Mouse (Mus musculus): ENCODE measurements around the gene Setd3. TPM values are rescaled to one million over a fixed set of nuclear protein-coding genes. Genes with fewer than 3 reads are reported as not detected.

Gene Setd3
- polyA plus RNA-seq, 1 experiment from 2014 or later, result 53.2 TPM

GRCm38 (mm10) chr12:108193878-108194277, 14.8 kb upstream of the Setd3 start:
- peaks cover 44% of the 10 kb centered on the region for H3K36me3 ChIP-seq (ENCODE audit: control insufficient read depth, insufficient read depth)
- no peak overlapping the region for H3K9ac ChIP-seq (ENCODE audit: low read depth, low read length)
- 92% methylated on average over 5 of the region's 5 CpGs for WGBS (ENCODE audit: insufficient replicate concordance)

GRCm38 (mm10) chr12:108187541-108188091, 8.5 kb upstream of the Setd3 start:
- H3K27ac ChIP-seq (ENCODE audit: low read length), result no peak overlapping the region
- no peak overlapping the region for H3K4me2 ChIP-seq (ENCODE audit: low read depth, low read length)
- H3K4me1 ChIP-seq (ENCODE audit: control insufficient read depth, low read depth, low read length), result no peaks in the 10 kb centered on the region
- no peak for ATAC-seq (ENCODE audit: low read depth)
- WGBS (ENCODE audit: insufficient replicate concordance), result 78% methylated on average over 6 of the region's 6 CpGs
- no peak overlapping the region for H3K9ac ChIP-seq (ENCODE audit: low read depth, low read length)
- peaks cover 40% of the 10 kb centered on the region for H3K36me3 ChIP-seq (ENCODE audit: control insufficient read depth, insufficient read depth)
- no peaks in the 10 kb centered on the region for H3K9me3 ChIP-seq (replicated peaks; ENCODE audit: control insufficient read depth, low read length)
- H3K4me3 ChIP-seq (ENCODE audit: low read depth, low read length), result no peak overlapping the region
- H3K27me3 ChIP-seq (ENCODE audit: control insufficient read depth, insufficient read depth, low read depth, low read length), result no peaks in the 10 kb centered on the region

More at GRCm38 (mm10) chr12:108193878-108194277, 14.8 kb upstream of the Setd3 start:
- H3K27me3 ChIP-seq (ENCODE audit: control insufficient read depth, insufficient read depth, low read depth, low read length), result no peaks in the 10 kb centered on the region
- H3K4me1 ChIP-seq (ENCODE audit: control insufficient read depth, low read depth, low read length), result no peaks in the 10 kb centered on the region
- no peaks in the 10 kb centered on the region for H3K9me3 ChIP-seq (replicated peaks; ENCODE audit: control insufficient read depth, low read length)
- no peak for ATAC-seq (ENCODE audit: low read depth)
- H3K4me3 ChIP-seq (ENCODE audit: low read depth, low read length), result no peak overlapping the region
- no peak overlapping the region for H3K27ac ChIP-seq (ENCODE audit: low read length)
- H3K4me2 ChIP-seq (ENCODE audit: low read depth, low read length), result no peak overlapping the region

GRCm38 (mm10) chr12:108181716-108182115, 2.6 kb upstream of the Setd3 start:
- H3K4me1 ChIP-seq (ENCODE audit: control insufficient read depth, low read depth, low read length), result peaks cover 17% of the 10 kb centered on the region
- H3K9ac ChIP-seq (ENCODE audit: low read depth, low read length), result no peak overlapping the region
- H3K9me3 ChIP-seq (replicated peaks; ENCODE audit: control insufficient read depth, low read length), result no peaks in the 10 kb centered on the region
- no peak overlapping the region for H3K4me2 ChIP-seq (ENCODE audit: low read depth, low read length)
- no peak overlapping the region for H3K27ac ChIP-seq (ENCODE audit: low read length)
- H3K36me3 ChIP-seq (ENCODE audit: control insufficient read depth, insufficient read depth), result peaks cover 11% of the 10 kb centered on the region
- no peak overlapping the region for H3K4me3 ChIP-seq (ENCODE audit: low read depth, low read length)
- no peak for ATAC-seq (ENCODE audit: low read depth)
- H3K27me3 ChIP-seq (ENCODE audit: control insufficient read depth, insufficient read depth, low read depth, low read length), result no peaks in the 10 kb centered on the region
- WGBS (ENCODE audit: insufficient replicate concordance), result 80% methylated on average over 6 of the region's 6 CpGs

- Histone ChIP-seq H3K27me3 (ENCODE audit: control insufficient read depth, insufficient read depth, low read depth, low read length) (no peaks in the 10 kb centered on the region), H3K27ac (ENCODE audit: low read length) (peak within 1 kb of the TSS; percentile 96), H3K9me3 (replicated peaks; ENCODE audit: control insufficient read depth, low read length) (no peaks in the 10 kb centered on the region), H3K4me1 (ENCODE audit: control insufficient read depth, low read depth, low read length) (peaks cover 23% of the 10 kb centered on the region), H3K4me2 (ENCODE audit: low read depth, low read length) (peak within 1 kb of the TSS; percentile 91), H3K36me3 (ENCODE audit: control insufficient read depth, insufficient read depth) (peaks cover 4% of the 10 kb centered on the region; the same call in 1 of the 2 replicates), H3K4me3 (ENCODE audit: low read depth, low read length) (peak within 1 kb of the TSS; percentile 99), H3K9ac (ENCODE audit: low read depth, low read length) (peak within 1 kb of the TSS; percentile 99)
- peak; percentile 92 for ATAC-seq (ENCODE audit: low read depth)
- under 1% methylated on average over 68 of the region's 82 CpGs for WGBS (ENCODE audit: insufficient replicate concordance)
Measured at GRCm38 (mm10) chr12:108179321-108180266, 480 bp upstream of the Setd3 start, which contains the start of gene Ccnk. Gene Ccnk (plus strand): TSS chr12:108179579.

GRCm38 (mm10) chr12:108178331-108179245, 526 bp downstream of the Setd3 start:
- peak; percentile 69 for ATAC-seq (ENCODE audit: low read depth)
- under 1% methylated on average over 98 of the region's 103 CpGs for WGBS (ENCODE audit: insufficient replicate concordance)
- peak overlapping the region; percentile 99 for H3K9ac ChIP-seq (ENCODE audit: low read depth, low read length)

GRCm38 (mm10) chr12:108176366-108176765, 2.7 kb downstream of the Setd3 start:
- no peaks in the 10 kb centered on the region for H3K9me3 ChIP-seq (replicated peaks; ENCODE audit: control insufficient read depth, low read length)
- H3K4me3 ChIP-seq (ENCODE audit: low read depth, low read length), result no peak overlapping the region
- no peak overlapping the region for H3K9ac ChIP-seq (ENCODE audit: low read depth, low read length)
- peaks cover 29% of the 10 kb centered on the region for H3K4me1 ChIP-seq (ENCODE audit: control insufficient read depth, low read depth, low read length)
- WGBS (ENCODE audit: insufficient replicate concordance), result 69% methylated on average over 3 of the region's 3 CpGs
- peak overlapping the region; percentile 91 for H3K4me2 ChIP-seq (ENCODE audit: low read depth, low read length)
- H3K27me3 ChIP-seq (ENCODE audit: control insufficient read depth, insufficient read depth, low read depth, low read length), result no peaks in the 10 kb centered on the region
- no peaks in the 10 kb centered on the region for H3K36me3 ChIP-seq (ENCODE audit: control insufficient read depth, insufficient read depth)
- H3K27ac ChIP-seq (ENCODE audit: low read length), result peak overlapping the region; percentile 47
- ATAC-seq (ENCODE audit: low read depth), result no peak

More at GRCm38 (mm10) chr12:108178331-108179245, 526 bp downstream of the Setd3 start:
- Histone ChIP-seq H3K36me3 (ENCODE audit: control insufficient read depth, insufficient read depth) (peaks cover 4% of the 10 kb centered on the region; the same call in 1 of the 2 replicates), H3K27me3 (ENCODE audit: control insufficient read depth, insufficient read depth, low read depth, low read length) (no peaks in the 10 kb centered on the region), H3K4me1 (ENCODE audit: control insufficient read depth, low read depth, low read length) (peaks cover 23% of the 10 kb centered on the region), H3K4me2 (ENCODE audit: low read depth, low read length) (peak overlapping the region; percentile 91), H3K9me3 (replicated peaks; ENCODE audit: control insufficient read depth, low read length) (no peaks in the 10 kb centered on the region), H3K4me3 (ENCODE audit: low read depth, low read length) (peak overlapping the region; percentile 99), H3K27ac (ENCODE audit: low read length) (peak overlapping the region; percentile 96)

GRCm38 (mm10) chr12:108174606-108175505, 4.3 kb downstream of the Setd3 start:
- peak overlapping the region; percentile 27; the same call in 1 of the 2 replicates for H3K4me2 ChIP-seq (ENCODE audit: low read depth, low read length)
- H3K4me3 ChIP-seq (ENCODE audit: low read depth, low read length), result no peak overlapping the region
- H3K4me1 ChIP-seq (ENCODE audit: control insufficient read depth, low read depth, low read length), result peaks cover 32% of the 10 kb centered on the region
- no peaks in the 10 kb centered on the region for H3K36me3 ChIP-seq (ENCODE audit: control insufficient read depth, insufficient read depth)
- peak overlapping the region; percentile 2; the same call in 1 of the 2 replicates for H3K27ac ChIP-seq (ENCODE audit: low read length)
- no peaks in the 10 kb centered on the region for H3K27me3 ChIP-seq (ENCODE audit: control insufficient read depth, insufficient read depth, low read depth, low read length)
- no peak overlapping the region for H3K9ac ChIP-seq (ENCODE audit: low read depth, low read length)
- WGBS (ENCODE audit: insufficient replicate concordance), result 60% methylated on average over 8 of the region's 8 CpGs
- no peak for ATAC-seq (ENCODE audit: low read depth)
- H3K9me3 ChIP-seq (replicated peaks; ENCODE audit: control insufficient read depth, low read length), result no peaks in the 10 kb centered on the region

- no peak for ATAC-seq (ENCODE audit: low read depth)
- Histone ChIP-seq H3K36me3 (ENCODE audit: control insufficient read depth, insufficient read depth) (no peaks in the 10 kb centered on the region), H3K27me3 (ENCODE audit: control insufficient read depth, insufficient read depth, low read depth, low read length) (no peaks in the 10 kb centered on the region), H3K27ac (ENCODE audit: low read length) (no peak overlapping the region), H3K4me3 (ENCODE audit: low read depth, low read length) (no peak overlapping the region), H3K4me2 (ENCODE audit: low read depth, low read length) (no peak overlapping the region), H3K9me3 (replicated peaks; ENCODE audit: control insufficient read depth, low read length) (no peaks in the 10 kb centered on the region), H3K4me1 (ENCODE audit: control insufficient read depth, low read depth, low read length) (peaks cover 28% of the 10 kb centered on the region), H3K9ac (ENCODE audit: low read depth, low read length) (no peak overlapping the region)
- WGBS (ENCODE audit: insufficient replicate concordance), result 55% methylated on average over 4 of the region's 4 CpGs
Measured at GRCm38 (mm10) chr12:108172639-108173038, 6.5 kb downstream of the Setd3 start.
